Mouse (Mus musculus) ovary, postnatal 14 days (tissue): ENCODE data around the gene Slco2b1.
A peak's percentile ranks its signal among the peaks of the same experiment; 100 is the strongest.

Source experiments
- DNase-seq: peaks from one replicate; pipeline ENCODE4 v3.0.0; 2022; ENCODE audit warnings: low spot score

Gene Slco2b1

GRCm38 (mm10) chr7:99648623-99649022 is 62.5 kb downstream of the Slco2b1 start:
- DNase-seq: peak; percentile 52

DNA sequence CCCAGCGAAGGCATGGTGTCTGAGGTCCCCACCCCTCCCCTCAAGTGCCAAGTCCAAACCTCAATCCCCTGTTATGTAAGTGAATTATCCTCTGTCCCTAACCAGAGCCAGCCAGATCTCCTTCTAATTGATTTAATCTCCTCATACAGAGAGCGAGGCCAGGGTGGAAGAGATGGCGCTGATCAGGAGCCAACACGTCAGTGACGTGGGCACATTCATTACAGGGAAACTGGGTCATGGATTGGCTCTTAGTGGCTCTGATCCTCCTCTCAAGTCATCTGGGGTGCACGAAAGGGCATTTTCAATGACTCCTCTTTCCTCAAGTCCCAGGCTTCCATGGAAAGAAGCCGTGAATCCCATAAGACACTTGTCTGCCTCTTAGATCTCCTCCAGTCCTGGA is 66.4 kb downstream of the Slco2b1 start:
- DNase-seq: no peak

DNA sequence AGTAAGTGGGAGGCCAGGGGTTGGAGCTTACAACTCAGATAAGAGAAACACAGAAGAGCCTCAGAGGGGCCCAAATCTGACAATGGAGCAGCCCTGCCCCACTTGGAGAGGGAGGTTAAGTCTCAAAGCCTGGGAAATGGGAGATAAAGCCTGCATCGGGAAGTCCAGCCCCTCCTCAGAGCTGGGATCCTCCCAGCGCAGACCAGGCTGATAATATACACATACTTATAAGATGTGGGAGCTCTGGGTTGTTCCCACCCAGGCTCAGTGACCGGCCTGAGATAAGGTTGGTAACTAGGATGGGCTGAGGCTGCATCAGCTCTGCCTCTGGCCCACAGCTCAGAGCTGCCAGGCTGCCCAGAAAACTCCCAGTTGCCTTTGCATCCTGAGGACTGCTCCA is 69.1 kb downstream of the Slco2b1 start:
- no peak for DNase-seq

GRCm38 (mm10) chr7:99641245-99641644 is 69.9 kb downstream of the Slco2b1 start:
- DNase-seq: no peak

DNA sequence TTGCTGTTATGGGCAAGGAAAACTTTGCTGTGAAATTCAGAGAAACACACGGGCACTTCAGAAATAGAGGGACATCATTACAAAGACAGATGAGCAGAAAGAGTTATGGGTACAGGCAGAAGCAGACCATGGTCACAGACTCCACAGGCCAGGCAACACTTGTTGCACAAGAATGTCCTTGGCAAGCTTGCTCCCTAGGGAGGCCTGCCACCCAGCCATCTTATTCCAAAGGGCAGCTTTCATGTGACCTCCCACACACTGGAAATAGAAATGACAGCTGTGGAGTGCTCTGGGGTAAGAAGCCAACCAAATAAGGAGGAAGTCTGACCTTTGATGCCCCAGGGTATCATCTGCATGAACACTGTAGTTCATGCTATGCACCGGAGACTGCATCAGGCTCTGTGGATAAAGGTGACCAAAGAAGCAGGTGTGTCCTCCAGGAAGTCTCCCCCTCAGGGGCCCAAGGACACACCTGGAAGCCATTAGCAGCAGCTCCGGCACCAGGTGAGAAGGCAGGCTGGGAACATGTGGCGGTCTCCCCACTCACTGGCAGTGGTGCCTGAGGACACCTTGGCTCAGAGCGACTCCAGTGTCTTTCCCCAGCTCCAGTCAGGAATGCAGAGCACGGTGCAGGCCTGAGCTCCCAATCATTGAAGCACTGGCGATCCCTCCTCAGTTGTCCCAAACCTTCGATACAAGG is 77.0 kb downstream of the Slco2b1 start:
- no peak for DNase-seq

DNA sequence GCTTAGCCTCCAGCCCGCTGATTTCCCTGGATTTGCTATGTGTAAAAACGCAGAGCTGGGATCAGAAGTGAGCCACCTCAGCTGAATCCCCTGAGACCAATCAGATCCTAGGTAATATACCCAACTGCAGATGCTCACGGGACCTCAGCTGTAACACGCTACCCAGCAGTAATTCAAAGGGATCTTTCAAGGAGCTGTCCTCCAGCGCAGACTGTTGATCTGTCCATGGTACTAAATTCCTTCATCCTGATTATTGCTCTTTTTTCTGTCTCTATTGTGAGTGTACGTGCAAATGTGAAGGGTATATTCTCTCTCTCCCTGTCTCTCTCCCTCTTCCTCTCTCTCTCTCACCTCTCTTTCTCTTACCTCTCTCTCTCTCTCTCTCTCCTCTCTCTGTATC is 78.9 kb downstream of the Slco2b1 start:
- no peak for DNase-seq

GRCm38 (mm10) chr7:99627366-99627765 is 83.8 kb downstream of the Slco2b1 start:
- DNase-seq: no peak

- DNase-seq: peak; percentile 31
These were observed 84.5 kb downstream of the Slco2b1 start, which contains the start of gene Tpbgl for GRCm38 (mm10) chr7:99626376-99627270. Gene Tpbgl (minus strand): TSS chr7:99627103.

- peak; percentile 88 for DNase-seq
These were observed 85.3 kb downstream of the Slco2b1 start for GRCm38 (mm10) chr7:99625722-99626375.

DNA sequence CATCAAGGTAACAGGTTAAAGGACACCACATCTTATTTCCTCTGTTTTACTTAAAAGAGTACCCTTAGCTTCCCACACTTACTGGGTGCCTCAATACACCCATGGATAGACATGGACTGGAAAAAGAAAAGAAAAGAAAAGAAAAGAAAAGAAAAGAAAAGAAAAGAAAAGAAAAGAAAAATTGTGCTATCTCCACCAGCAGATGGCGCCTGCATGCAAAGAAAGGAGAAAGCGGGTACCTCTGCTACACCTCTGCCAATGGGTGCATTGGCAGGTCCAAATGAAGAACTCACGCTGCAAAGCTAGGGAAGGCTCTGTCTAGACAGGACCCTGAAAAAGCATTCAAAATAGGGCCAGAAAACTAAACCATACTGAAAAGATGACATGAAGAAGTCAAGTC is 92.3 kb downstream of the Slco2b1 start:
- DNase-seq: peak; percentile 34

DNA sequence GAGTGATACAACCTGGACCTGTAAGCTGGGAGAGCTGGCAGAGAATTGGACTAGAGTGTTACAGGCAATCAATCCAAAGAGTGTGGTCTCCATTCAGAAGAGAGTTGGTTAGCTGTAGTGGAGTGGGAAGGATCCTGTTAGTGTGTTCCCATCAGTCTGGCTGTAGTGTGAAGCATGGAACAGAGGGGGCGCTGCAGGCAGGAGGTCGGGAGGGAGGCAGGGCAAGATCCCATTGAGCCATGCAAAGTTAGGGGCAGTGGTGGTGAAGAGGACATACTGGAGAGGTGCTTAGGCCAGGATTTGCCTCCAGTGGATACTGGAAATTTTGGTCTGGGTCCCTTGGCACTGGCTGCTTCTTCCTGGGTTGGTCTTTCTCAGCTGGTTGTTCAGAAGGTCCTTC is 92.9 kb downstream of the Slco2b1 start:
- no peak for DNase-seq
